Mouse (Mus musculus) megakaryocyte progenitor cell, adult 5-6 weeks (primary cell): ENCODE measurements at regions not wholly inside any gene's neighbourhood (a gene's known extent, or its start where the extent isn't known, plus 50 kb on each side); places are given as distances from the start of the nearest gene placed in this dataset.

Source experiments
- ATAC-seq: replicated peaks from 2 replicates; pipeline ENCODE4 v1.8.0; 2016; ENCODE audit warnings: mild to moderate bottlenecking, moderate TSS enrichment, inconsistent platforms; ENCODE audit not compliant: poor library complexity

GRCm38 (mm10) chr3:102386091-102386490 lies 83.6 kb upstream of the Ngf start:
- ATAC-seq = no peak

- ATAC-seq = no peak
Measured at GRCm38 (mm10) chr3:102384596-102384995, 85.1 kb upstream of the Ngf start.

GRCm38 (mm10) chr3:102383671-102384070 lies 86.0 kb upstream of the Ngf start:
- ATAC-seq = no peak

GRCm38 (mm10) chr3:102381683-102382082 lies 88.0 kb upstream of the Ngf start:
- ATAC-seq = no peak

- no peak for ATAC-seq
Measured at GRCm38 (mm10) chr3:102374381-102375060, 95.2 kb upstream of the Ngf start.

- ATAC-seq = no peak
Measured at GRCm38 (mm10) chr3:102372205-102372899, 97.4 kb upstream of the Ngf start.

GRCm38 (mm10) chr3:102366188-102366587 lies 103.5 kb upstream of the Ngf start:
- ATAC-seq = no peak

GRCm38 (mm10) chr3:102364326-102364935 lies 105.3 kb upstream of the Ngf start:
- no peak for ATAC-seq

- no peak for ATAC-seq
Measured at GRCm38 (mm10) chr3:102360732-102361280, 108.9 kb upstream of the Ngf start.

- ATAC-seq = no peak
Measured at GRCm38 (mm10) chr3:102358801-102359200, 110.9 kb upstream of the Ngf start.

GRCm38 (mm10) chr3:102357062-102357610 lies 112.6 kb upstream of the Ngf start:
- no peak for ATAC-seq

GRCm38 (mm10) chr3:102355352-102355751 lies 114.4 kb upstream of the Ngf start:
- no peak for ATAC-seq

- no peak for ATAC-seq
Measured at GRCm38 (mm10) chr3:102354771-102355170, 114.9 kb upstream of the Ngf start.

- ATAC-seq = no peak
Measured at GRCm38 (mm10) chr3:102353277-102353900, 116.3 kb upstream of the Ngf start.

GRCm38 (mm10) chr3:102346077-102346476 lies 123.6 kb upstream of the Ngf start:
- ATAC-seq = no peak

- no peak for ATAC-seq
Measured at GRCm38 (mm10) chr3:102345291-102345690, 124.4 kb upstream of the Ngf start.

GRCm38 (mm10) chr3:102340731-102341130 lies 129.0 kb upstream of the Ngf start:
- no peak for ATAC-seq

- ATAC-seq = no peak
Measured at GRCm38 (mm10) chr3:102337881-102338280, 131.8 kb upstream of the Ngf start.

- no peak for ATAC-seq
Measured at GRCm38 (mm10) chr3:102336184-102336583, 131.7 kb upstream of the Vangl1 start.

GRCm38 (mm10) chr3:102335146-102335545 lies 130.7 kb upstream of the Vangl1 start:
- ATAC-seq = no peak; the same call in 1 of the 2 replicates

GRCm38 (mm10) chr3:102332221-102332620 lies 127.7 kb upstream of the Vangl1 start:
- ATAC-seq = no peak
